In genomic region chr15:31429429-31429828, GRCm38 (mm10) we compare ENCODE assay signal across 21 mouse cellular contexts.
"Had no signal": no experiment of that assay in that cellular context is flagged by ENCODE, and none has a peak within 500 bp of the region (broad histone marks: within the 10 kb centered on the region; RNA-seq: fewer than 3 reads in every experiment).

No protein-coding gene starts in this region.

- H3K4me2 ChIP-seq: intestine, embryonic 15.5 days; kidney, embryonic 15.5 days; limb, embryonic 12.5 days; limb, embryonic 15.5 days; liver, embryonic 11.5 days; lung, embryonic 14.5 days; neural tube, embryonic 12.5 days; neural tube, embryonic 15.5 days; stomach, embryonic 15.5 days had no signal

- H3K9me3 ChIP-seq: intestine, embryonic 15.5 days; kidney, embryonic 15.5 days; limb, embryonic 12.5 days; limb, embryonic 15.5 days; neural tube, embryonic 12.5 days; neural tube, embryonic 15.5 days; stomach, embryonic 15.5 days had no signal

- DNase-seq: kidney, adult 11 months; kidney, adult 8-10 months; kidney, postnatal 10 days; kidney, postnatal 36 days; left cerebral cortex, postnatal 4 days; liver, postnatal 0 days; retina, postnatal 1 day; spleen, adult 18-20 months; thymus, postnatal 25 days had no signal

- ATAC-seq: intestine, embryonic 15.5 days; liver, postnatal 0 days; lung, postnatal 0 days had no signal

- H3K27me3 ChIP-seq: intestine, embryonic 15.5 days; kidney, embryonic 15.5 days; limb, embryonic 12.5 days; limb, embryonic 15.5 days; neural tube, embryonic 12.5 days; neural tube, embryonic 15.5 days; stomach, embryonic 15.5 days had no signal

- H3K36me3 ChIP-seq: intestine, embryonic 15.5 days; kidney, embryonic 15.5 days; limb, embryonic 12.5 days; limb, embryonic 15.5 days; neural tube, embryonic 12.5 days; neural tube, embryonic 15.5 days; stomach, embryonic 15.5 days had no signal

- H3K4me1 ChIP-seq: intestine, embryonic 15.5 days; limb, embryonic 12.5 days; stomach, embryonic 15.5 days had no signal

- H3K9ac ChIP-seq: intestine, embryonic 15.5 days; kidney, embryonic 15.5 days; limb, embryonic 12.5 days; limb, embryonic 15.5 days; liver, embryonic 14.5 days; liver, postnatal 0 days; lung, embryonic 14.5 days; neural tube, embryonic 12.5 days; neural tube, embryonic 15.5 days; stomach, embryonic 15.5 days had no signal

- H3K4me3 ChIP-seq: intestine, embryonic 15.5 days; kidney, embryonic 15.5 days; limb, embryonic 12.5 days; limb, embryonic 15.5 days; neural tube, embryonic 12.5 days; neural tube, embryonic 15.5 days; stomach, embryonic 15.5 days had no signal

- H3K27ac ChIP-seq: intestine, embryonic 15.5 days; kidney, embryonic 15.5 days; limb, embryonic 12.5 days; limb, embryonic 15.5 days; liver, embryonic 14.5 days; macrophage; neural tube, embryonic 12.5 days; neural tube, embryonic 15.5 days; stomach, embryonic 15.5 days had no signal
